Mouse (Mus musculus): Measurements from ENCODE around the gene Arhgap29.

DNA sequence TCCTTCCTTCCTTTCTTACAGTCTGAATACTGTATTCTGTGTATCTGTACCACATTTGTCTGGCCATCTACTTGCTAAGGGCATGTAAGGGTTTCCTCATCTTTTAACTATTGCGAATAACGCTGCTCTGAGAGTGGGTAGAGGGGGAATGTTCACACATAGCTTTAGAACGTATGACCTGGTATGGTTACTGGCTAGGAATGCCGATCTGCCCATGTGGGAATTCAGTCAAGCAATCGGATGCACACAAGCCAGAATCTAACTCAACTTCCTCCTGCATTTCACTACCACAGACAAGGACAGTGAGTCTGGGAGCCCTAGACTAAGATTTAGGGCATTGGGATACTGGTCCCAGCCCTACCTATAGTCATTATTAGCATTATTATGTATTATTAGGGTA is 49.6 kb upstream of the Arhgap29 start:
- TF ChIP-seq CTCF (IDR thresholded peaks at IDR 0.05; ENCODE audit: low read depth, low read length) (no peak), POLR2A (IDR thresholded peaks at IDR 0.05; ENCODE audit: extremely low read depth, insufficient read depth, low read length) (no peak)
